Mouse (Mus musculus): ENCODE measurements around the gene Slx4ip. TPM values are rescaled to one million over a fixed set of nuclear protein-coding genes. Genes with fewer than 3 reads are reported as not detected.

The Slx4ip gene
- polyA plus RNA-seq, 1 experiment from 2014 or later = 6.1 TPM

DNA sequence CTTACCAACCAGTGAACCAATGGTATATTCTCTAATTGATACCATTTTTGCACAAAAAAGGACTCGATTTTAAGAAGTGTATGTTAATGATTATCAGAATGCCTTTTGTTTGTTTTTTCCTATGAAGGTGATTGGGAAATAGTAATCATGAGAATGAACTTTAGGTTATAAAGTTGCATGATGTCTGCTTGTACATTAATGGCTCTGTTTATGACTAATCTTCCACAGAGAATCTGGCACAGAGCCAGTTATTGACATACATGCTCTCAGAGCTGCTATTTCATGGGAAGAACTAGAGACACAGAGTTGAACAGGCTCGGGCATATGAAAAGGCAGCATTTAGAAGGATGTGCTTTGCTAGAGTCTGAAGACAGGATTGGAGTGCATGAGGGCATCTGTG, 5.1 kb downstream of the Slx4ip start:
- DNase-seq (ENCODE audit: low spot score) = peak; percentile 16
- Histone ChIP-seq H3K27ac (replicated peaks; ENCODE audit: low read depth, low read length) (no peak overlapping the region), H3K4me3 (ENCODE audit: low read depth, low read length) (no peak overlapping the region), H3K9me3 (ENCODE audit: control insufficient read depth, low read length) (no peaks in the 10 kb centered on the region), H3K9ac (ENCODE audit: low read depth, low read length) (no peak overlapping the region), H3K27me3 (replicated peaks; ENCODE audit: control insufficient read depth, insufficient read depth, low read length) (no peaks in the 10 kb centered on the region), H3K36me3 (ENCODE audit: control insufficient read depth, insufficient read depth, low read length) (no peaks in the 10 kb centered on the region), H3K4me2 (ENCODE audit: low read depth, low read length) (no peak overlapping the region), H3K4me1 (ENCODE audit: control insufficient read depth, insufficient read depth, low read length) (0 out of 2 replicates have a peak, but pooled peaks cover 2% of the 10 kb centered on the region)
- no peak for ATAC-seq (ENCODE audit: low read depth)
- 71% methylated on average over 2 of the region's 2 CpGs for WGBS

DNA sequence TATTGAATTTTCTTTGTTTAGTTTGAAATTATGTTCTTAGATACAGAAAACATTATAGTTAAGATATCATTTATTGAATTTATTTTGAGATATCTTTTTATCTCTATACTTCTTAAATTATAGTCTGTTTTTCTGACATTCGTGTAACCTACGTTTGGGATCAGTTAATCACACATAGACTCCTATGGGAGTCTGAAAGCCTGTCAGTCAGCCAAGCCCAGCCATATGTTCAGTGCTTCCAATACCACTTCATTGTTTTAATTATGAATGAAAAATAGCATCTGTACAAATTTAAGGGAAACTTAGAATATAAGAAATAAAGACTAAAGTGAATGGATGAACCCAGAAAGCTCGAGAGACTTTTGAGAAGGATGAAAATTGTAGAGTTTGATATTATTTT, 17.6 kb downstream of the Slx4ip start:
- no peak overlapping the region for H3K4me3 ChIP-seq (ENCODE audit: low read depth, low read length)
- H3K27me3 ChIP-seq (replicated peaks; ENCODE audit: control insufficient read depth, insufficient read depth, low read length) = no peaks in the 10 kb centered on the region
- H3K4me1 ChIP-seq (ENCODE audit: control insufficient read depth, insufficient read depth, low read length) = 0 out of 2 replicates have a peak, but pooled peaks cover 9% of the 10 kb centered on the region
- peaks cover 7% of the 10 kb centered on the region; the same call in 1 of the 2 replicates for H3K36me3 ChIP-seq (ENCODE audit: control insufficient read depth, insufficient read depth, low read length)
- no peak overlapping the region for H3K9ac ChIP-seq (ENCODE audit: low read depth, low read length)
- DNase-seq (ENCODE audit: low spot score) (peak; percentile 21), ATAC-seq (ENCODE audit: low read depth) (no peak)
- no peak overlapping the region for H3K4me2 ChIP-seq (ENCODE audit: low read depth, low read length)
- WGBS = 59% methylated on average over 3 of the region's 3 CpGs
- H3K9me3 ChIP-seq (ENCODE audit: control insufficient read depth, low read length) = no peaks in the 10 kb centered on the region
- no peak overlapping the region for H3K27ac ChIP-seq (replicated peaks; ENCODE audit: low read depth, low read length)

DNA sequence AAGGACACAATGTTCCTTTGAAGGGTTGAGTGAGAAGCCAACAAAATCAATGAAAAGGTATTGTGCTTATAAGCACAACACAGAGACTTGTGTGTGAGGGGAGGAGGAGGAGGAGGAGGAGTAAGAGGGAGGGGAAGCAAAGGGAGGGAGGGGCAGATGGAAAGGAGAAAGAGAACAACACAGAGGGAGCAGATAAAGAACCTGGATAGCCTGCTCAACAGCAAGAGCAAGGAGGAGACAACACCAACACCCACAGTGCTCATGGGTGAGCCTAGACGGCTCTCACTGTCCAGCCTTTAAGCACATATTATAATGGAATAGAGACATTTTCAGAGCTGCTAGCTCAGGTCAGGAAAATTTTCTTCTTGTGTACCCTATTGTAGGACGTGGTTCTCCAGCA, 18.3 kb downstream of the Slx4ip start:
- Histone ChIP-seq H3K9ac (ENCODE audit: low read depth, low read length) (no peak overlapping the region), H3K4me2 (ENCODE audit: low read depth, low read length) (no peak overlapping the region), H3K27ac (replicated peaks; ENCODE audit: low read depth, low read length) (no peak overlapping the region), H3K27me3 (replicated peaks; ENCODE audit: control insufficient read depth, insufficient read depth, low read length) (no peaks in the 10 kb centered on the region), H3K36me3 (ENCODE audit: control insufficient read depth, insufficient read depth, low read length) (peaks cover 7% of the 10 kb centered on the region; the same call in 1 of the 2 replicates), H3K4me1 (ENCODE audit: control insufficient read depth, insufficient read depth, low read length) (0 out of 2 replicates have a peak, but pooled peaks cover 9% of the 10 kb centered on the region), H3K9me3 (ENCODE audit: control insufficient read depth, low read length) (no peaks in the 10 kb centered on the region), H3K4me3 (ENCODE audit: low read depth, low read length) (no peak overlapping the region)
- WGBS = 87% methylated on average over 2 of the region's 2 CpGs
- no peak for DNase-seq (ENCODE audit: low spot score)
- no peak for ATAC-seq (ENCODE audit: low read depth)

- H3K27ac ChIP-seq (replicated peaks; ENCODE audit: low read depth, low read length) = no peak overlapping the region
- peak; percentile 32; the same call in 1 of the 2 replicates for ATAC-seq (ENCODE audit: low read depth)
- H3K4me2 ChIP-seq (ENCODE audit: low read depth, low read length) = no peak overlapping the region
- H3K36me3 ChIP-seq (ENCODE audit: control insufficient read depth, insufficient read depth, low read length) = no peaks in the 10 kb centered on the region
- DNase-seq (ENCODE audit: low spot score) = peak; percentile 61
- H3K9me3 ChIP-seq (ENCODE audit: control insufficient read depth, low read length) = no peaks in the 10 kb centered on the region
- WGBS = 25% methylated on average over 4 of the region's 4 CpGs
- H3K9ac ChIP-seq (ENCODE audit: low read depth, low read length) = no peak overlapping the region
- no peaks in the 10 kb centered on the region for H3K27me3 ChIP-seq (replicated peaks; ENCODE audit: control insufficient read depth, insufficient read depth, low read length)
- no peak overlapping the region for H3K4me3 ChIP-seq (ENCODE audit: low read depth, low read length)
- H3K4me1 ChIP-seq (ENCODE audit: control insufficient read depth, insufficient read depth, low read length) = peaks cover 14% of the 10 kb centered on the region; the same call in 1 of the 2 replicates
These were observed 21.0 kb downstream of the Slx4ip start for GRCm38 (mm10) chr2:136911958-136912411.

GRCm38 (mm10) chr2:136913021-136913420, 22.0 kb downstream of the Slx4ip start:
- H3K9ac ChIP-seq (ENCODE audit: low read depth, low read length) = no peak overlapping the region
- H3K4me1 ChIP-seq (ENCODE audit: control insufficient read depth, insufficient read depth, low read length) = peaks cover 14% of the 10 kb centered on the region; the same call in 1 of the 2 replicates
- no peak overlapping the region for H3K4me2 ChIP-seq (ENCODE audit: low read depth, low read length)
- ATAC-seq (ENCODE audit: low read depth) (no peak), DNase-seq (ENCODE audit: low spot score) (no peak)
- H3K4me3 ChIP-seq (ENCODE audit: low read depth, low read length) = no peak overlapping the region
- no peak overlapping the region for H3K27ac ChIP-seq (replicated peaks; ENCODE audit: low read depth, low read length)
- no peaks in the 10 kb centered on the region for H3K36me3 ChIP-seq (ENCODE audit: control insufficient read depth, insufficient read depth, low read length)
- H3K9me3 ChIP-seq (ENCODE audit: control insufficient read depth, low read length) = no peaks in the 10 kb centered on the region
- 68% methylated on average over 3 of the region's 3 CpGs for WGBS
- no peaks in the 10 kb centered on the region for H3K27me3 ChIP-seq (replicated peaks; ENCODE audit: control insufficient read depth, insufficient read depth, low read length)

GRCm38 (mm10) chr2:136914334-136914902, 23.4 kb downstream of the Slx4ip start:
- no peak overlapping the region for H3K9ac ChIP-seq (ENCODE audit: low read depth, low read length)
- DNase-seq (ENCODE audit: low spot score) (peak; percentile 80), ATAC-seq (ENCODE audit: low read depth) (no peak; the same call in 1 of the 2 replicates)
- H3K27me3 ChIP-seq (replicated peaks; ENCODE audit: control insufficient read depth, insufficient read depth, low read length) = no peaks in the 10 kb centered on the region
- H3K4me2 ChIP-seq (ENCODE audit: low read depth, low read length) = no peak overlapping the region
- no peaks in the 10 kb centered on the region for H3K36me3 ChIP-seq (ENCODE audit: control insufficient read depth, insufficient read depth, low read length)
- WGBS = 43% methylated on average over 3 of the region's 3 CpGs
- H3K9me3 ChIP-seq (ENCODE audit: control insufficient read depth, low read length) = no peaks in the 10 kb centered on the region
- no peak overlapping the region for H3K27ac ChIP-seq (replicated peaks; ENCODE audit: low read depth, low read length)
- peaks cover 14% of the 10 kb centered on the region; the same call in 1 of the 2 replicates for H3K4me1 ChIP-seq (ENCODE audit: control insufficient read depth, insufficient read depth, low read length)
- no peak overlapping the region for H3K4me3 ChIP-seq (ENCODE audit: low read depth, low read length)

DNA sequence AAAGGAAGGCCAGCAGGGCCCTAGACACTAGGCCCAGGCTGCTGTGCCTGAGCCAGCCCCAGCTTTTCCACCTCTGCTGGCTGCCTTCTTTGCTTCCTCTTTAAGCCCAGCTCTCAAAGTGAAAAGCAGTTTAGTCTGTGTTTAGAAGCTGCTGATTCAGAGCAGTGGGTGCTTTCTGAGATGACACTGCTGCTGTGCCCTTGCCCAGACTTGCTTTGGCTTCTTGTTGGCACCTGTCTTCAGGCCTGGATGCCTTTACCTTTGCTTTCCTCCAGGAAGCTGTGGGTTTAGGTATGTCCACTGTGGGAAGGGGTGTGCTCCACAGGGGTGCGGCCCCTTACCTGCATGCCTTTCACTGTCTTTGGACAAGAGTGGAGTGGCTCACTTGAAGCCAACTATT, 28.4 kb downstream of the Slx4ip start:
- no peak overlapping the region for H3K9ac ChIP-seq (ENCODE audit: low read depth, low read length)
- no peaks in the 10 kb centered on the region for H3K36me3 ChIP-seq (ENCODE audit: control insufficient read depth, insufficient read depth, low read length)
- H3K27ac ChIP-seq (replicated peaks; ENCODE audit: low read depth, low read length) = no peak overlapping the region

DNA sequence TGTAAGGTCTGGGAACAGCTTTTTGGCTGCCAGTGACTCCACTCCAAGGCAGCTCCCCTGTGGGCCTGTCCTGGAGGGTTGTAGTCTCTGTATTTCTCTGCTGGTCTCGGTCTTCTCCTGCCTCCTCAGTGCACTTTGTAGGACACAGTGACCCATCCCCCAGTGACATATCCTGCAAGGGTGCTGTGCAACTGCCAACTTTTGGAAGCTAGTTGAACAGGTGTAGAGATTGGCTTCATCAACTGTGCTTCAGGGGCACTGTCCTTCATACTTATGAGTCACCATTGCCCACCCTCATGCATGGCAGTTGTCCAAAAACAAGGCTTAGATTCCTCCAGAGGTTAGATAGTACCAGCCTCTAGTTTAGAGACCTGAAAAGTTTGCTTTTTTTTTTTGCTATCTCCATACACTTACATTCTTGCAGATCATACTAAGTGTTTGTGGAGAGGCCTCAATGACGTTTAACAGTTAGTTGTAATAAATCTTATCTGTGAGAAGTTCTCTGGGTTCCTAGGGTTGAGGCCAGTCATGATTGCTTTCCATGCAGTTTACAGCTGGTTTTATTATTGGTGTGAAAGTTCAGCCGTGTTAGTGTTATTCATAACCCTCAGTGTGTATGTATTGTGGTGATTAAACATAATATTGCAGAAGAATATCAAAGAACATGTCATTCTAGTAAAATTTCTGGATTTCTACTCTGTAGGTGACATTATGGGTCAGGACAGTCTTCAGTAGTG, 29.4 kb downstream of the Slx4ip start:
- H3K27me3 ChIP-seq (replicated peaks; ENCODE audit: control insufficient read depth, insufficient read depth, low read length) = no peaks in the 10 kb centered on the region
- H3K4me3 ChIP-seq (ENCODE audit: low read depth, low read length) = no peak overlapping the region
- no peak for ATAC-seq (ENCODE audit: low read depth)
- no peak overlapping the region for H3K4me2 ChIP-seq (ENCODE audit: low read depth, low read length)
- H3K36me3 ChIP-seq (ENCODE audit: control insufficient read depth, insufficient read depth, low read length) = no peaks in the 10 kb centered on the region
- no peak for DNase-seq (ENCODE audit: low spot score)
- H3K9me3 ChIP-seq (ENCODE audit: control insufficient read depth, low read length) = no peaks in the 10 kb centered on the region
- no peak overlapping the region for H3K9ac ChIP-seq (ENCODE audit: low read depth, low read length)
- no peak overlapping the region for H3K27ac ChIP-seq (replicated peaks; ENCODE audit: low read depth, low read length)
- H3K4me1 ChIP-seq (ENCODE audit: control insufficient read depth, insufficient read depth, low read length) = peaks cover 5% of the 10 kb centered on the region; the same call in 1 of the 2 replicates
- 80% methylated on average over 3 of the region's 3 CpGs for WGBS

More for the DNA sequence above, 28.4 kb downstream of the Slx4ip start:
- ATAC-seq (ENCODE audit: low read depth) (0 out of 2 replicates have a peak, but pooled peaks have one; percentile 26), DNase-seq (ENCODE audit: low spot score) (peak; percentile 44)
- Histone ChIP-seq H3K27me3 (replicated peaks; ENCODE audit: control insufficient read depth, insufficient read depth, low read length) (no peaks in the 10 kb centered on the region), H3K4me3 (ENCODE audit: low read depth, low read length) (no peak overlapping the region), H3K9me3 (ENCODE audit: control insufficient read depth, low read length) (no peaks in the 10 kb centered on the region), H3K4me2 (ENCODE audit: low read depth, low read length) (no peak overlapping the region), H3K4me1 (ENCODE audit: control insufficient read depth, insufficient read depth, low read length) (peaks cover 5% of the 10 kb centered on the region; the same call in 1 of the 2 replicates)
- WGBS = 83% methylated on average over 1 of the region's 1 CpGs
